12 mouse cellular contexts compared by ENCODE assay signal in the genomic region with DNA sequence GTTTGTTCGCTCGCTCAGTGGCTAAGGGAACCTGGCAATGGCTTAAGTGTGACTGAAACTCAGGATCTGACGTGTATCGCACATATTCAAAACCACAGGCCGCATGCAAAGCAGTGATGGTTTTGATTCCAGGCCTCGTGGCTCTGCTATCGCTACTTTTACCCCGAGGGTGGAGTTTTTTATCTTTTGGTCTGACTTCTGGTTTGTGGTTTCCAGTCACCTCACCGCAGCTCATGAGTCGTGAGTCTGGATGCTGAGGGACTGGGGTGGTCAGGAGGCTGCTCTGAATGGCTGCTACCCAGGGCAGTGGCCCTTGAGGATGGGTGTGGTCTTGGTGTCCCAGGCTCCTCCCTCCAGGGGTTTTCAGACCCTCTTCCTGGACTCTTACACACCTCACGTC. TPM values are rescaled to one million over a fixed set of nuclear protein-coding genes. Genes with fewer than 3 reads are reported as not detected.
A peak's percentile ranks its signal among the peaks of the same experiment; 100 is the strongest.
DNase-seq lines count a peak whose midpoint lies in the region; ATAC-seq lines count a peak whose summit lies in the region.
"Had no signal": no experiment of that assay in that cellular context is flagged by ENCODE, and none has a peak within 500 bp of the region (broad histone marks: within the 10 kb centered on the region; RNA-seq: fewer than 3 reads in every experiment).

No protein-coding gene starts in this region.

- H3K27me3 ChIP-seq in heart, embryonic 10.5 days (ENCODE audit: insufficient read depth, poor library complexity, severe bottlenecking), result no peaks in the 10 kb centered on the region
- H3K27me3 ChIP-seq: hindbrain, embryonic 12.5 days; limb, embryonic 13.5 days had no signal

- peak overlapping the region; percentile 49; the same call in 1 of the 2 replicates for H3K27ac ChIP-seq in heart, embryonic 10.5 days
- H3K27ac ChIP-seq in brown adipose tissue, adult 24 weeks (replicated peaks; ENCODE audit: low read depth, low read length), result 0 out of 2 replicates have a peak overlapping the region, but pooled peaks have one; percentile 18
- H3K27ac ChIP-seq: hindbrain, embryonic 12.5 days; limb, embryonic 13.5 days; midbrain, embryonic 10.5 days had no signal

- no peaks in the 10 kb centered on the region for H3K36me3 ChIP-seq in heart, embryonic 10.5 days
- H3K36me3 ChIP-seq: hindbrain, embryonic 12.5 days had no signal

- no peaks in the 10 kb centered on the region for H3K9me3 ChIP-seq in heart, embryonic 10.5 days
- H3K9me3 ChIP-seq: hindbrain, embryonic 12.5 days; limb, embryonic 13.5 days; midbrain, embryonic 10.5 days had no signal

- H3K4me1 ChIP-seq in heart, embryonic 10.5 days, result peaks cover 60% of the 10 kb centered on the region
- peaks cover 18% of the 10 kb centered on the region for H3K4me1 ChIP-seq in brown adipose tissue, adult 24 weeks (ENCODE audit: control insufficient read depth, insufficient read depth, insufficient read length, low read length)

- no peak for DNase-seq in heart, embryonic 10.5 days (ENCODE audit: low spot score)
- DNase-seq in heart, postnatal 14 days, result no peak
- peak; percentile 91 for DNase-seq in 416B (ENCODE audit: low read depth)
- DNase-seq in embryo, embryonic 11 days, result no peak
- DNase-seq in ovary, postnatal 36 days (ENCODE audit: low spot score), result no peak
- DNase-seq in cerebellum, adult 9-11 months, result no peak
- DNase-seq: adrenal gland, postnatal 36 days had no signal

- WGBS in heart, embryonic 10.5 days, result 41% methylated on average over 11 of the region's 11 CpGs

- ATAC-seq in megakaryocyte progenitor cell, adult 5-6 weeks (replicated peaks; ENCODE audit: poor library complexity), result peak; percentile 83

- H3K4me3 ChIP-seq in heart, embryonic 10.5 days, result no peak overlapping the region
- no peak overlapping the region for H3K4me3 ChIP-seq in brown adipose tissue, adult 24 weeks (ENCODE audit: insufficient read depth, low read depth, low read length)
- H3K4me3 ChIP-seq: hindbrain, embryonic 12.5 days; limb, embryonic 13.5 days; midbrain, embryonic 10.5 days had no signal

- intact Hi-C loops in heart, postnatal 14 days (cut with DNase I), result no loop called here

RNA-seq across cellular contexts. Expression of a gene that starts 27.3 kb away (rescaled TPM):
- polyA plus RNA-seq in heart, embryonic 10.5 days (2016; fragmentation: Nextera tagmentation; extraction: Ambion mirVana), result 53.2 and 61.8 TPM in 2 replicates
- total RNA-seq in heart, postnatal 14 days (2021), result 10 to 100 TPM; 15.7 to 22.7 TPM
- polyA plus RNA-seq in brown adipose tissue, adult 24 weeks (2012; ENCODE audit: insufficient read depth, insufficient read length, missing spikeins), result 8.1 and 8.5 TPM in 2 replicates
- 3.6 and 6.2 TPM in 2 replicates for total RNA-seq in megakaryocyte progenitor cell, adult 5-6 weeks (2015)
- 0.37 and 0.71 TPM in 2 replicates for total RNA-seq in megakaryocyte progenitor cell, adult 5-6 weeks (2017)
